Mouse (Mus musculus) G1E-ER4 (cell line): ENCODE measurements around the gene Cmc1. TPM values are rescaled to one million over a fixed set of nuclear protein-coding genes. Genes with fewer than 3 reads are reported as not detected.

Source experiments
- GATA1 ChIP-seq: IDR thresholded peaks from one replicate; pipeline ENCODE4 v1.8.0; 2012; ENCODE audit warnings: low read length, inconsistent platforms
- polyA plus RNA-seq: library from polyadenylated mRNA; stranded (reverse); fragments of >175 nt; gene quantifications from 2 replicates; pipeline ENCODE4 v1.2.3, GENCODE M21; 2012

The Cmc1 gene
- polyA plus RNA-seq, 1 experiment: 6.5 TPM

DNA sequence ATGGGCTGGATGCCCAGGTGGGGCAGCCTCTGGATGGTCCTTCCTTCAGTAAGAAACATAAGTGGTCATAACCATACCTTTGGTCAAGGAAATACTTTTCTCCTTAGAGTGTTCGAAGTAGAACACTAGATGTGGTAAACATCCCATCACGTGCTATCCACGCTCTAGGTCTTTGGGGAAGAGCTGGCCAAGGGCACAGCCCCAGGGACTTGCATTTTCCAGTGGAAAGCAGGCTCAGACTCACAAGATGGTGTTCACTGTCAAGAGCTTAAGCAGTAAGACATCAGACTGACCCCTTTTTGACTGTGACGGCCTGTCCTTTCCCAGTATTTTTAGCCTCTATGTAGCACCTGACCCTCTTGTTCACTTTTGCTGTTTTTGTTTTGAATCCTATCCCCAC, 8.2 kb upstream of the Cmc1 start:
- TF ChIP-seq GATA1: no peak

DNA sequence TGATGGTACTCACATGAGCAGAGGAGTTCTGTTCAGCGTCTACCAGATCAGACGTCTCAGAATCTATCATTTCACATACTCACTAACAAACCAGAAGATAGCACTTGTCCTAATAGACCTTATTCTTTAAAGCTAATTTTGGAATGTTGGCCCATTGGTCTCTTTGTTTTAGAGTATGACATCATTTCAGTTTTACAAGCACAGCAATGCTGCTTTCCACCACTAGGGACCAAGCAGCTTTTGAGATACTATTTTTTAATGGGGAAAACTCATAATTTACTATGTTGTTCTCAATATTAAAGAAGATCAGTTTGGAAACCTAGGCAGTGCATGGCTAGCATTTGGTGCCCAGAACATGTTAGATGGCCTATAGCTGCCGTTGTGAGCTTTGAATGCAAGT, 7.3 kb upstream of the Cmc1 start:
- TF ChIP-seq GATA1: no peak

DNA sequence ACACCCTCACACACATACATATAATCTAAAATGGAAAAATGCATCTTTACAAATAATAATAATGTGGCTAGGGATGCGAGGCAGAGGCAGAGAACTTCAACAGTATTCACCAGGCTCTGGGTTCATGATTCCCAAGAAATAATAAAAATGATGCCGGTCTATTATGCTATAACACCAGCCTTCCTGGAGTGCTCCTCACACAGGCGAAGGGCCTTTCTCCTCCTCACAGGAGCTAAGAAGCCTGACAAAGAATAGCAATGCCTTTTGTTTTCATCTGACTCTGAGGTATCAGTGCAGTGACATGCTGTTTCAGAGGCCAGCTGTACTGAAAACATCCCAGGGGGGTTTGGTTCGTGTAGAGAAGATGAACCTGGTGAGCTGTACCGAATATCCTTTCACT, 4.7 kb upstream of the Cmc1 start:
- no peak for TF ChIP-seq GATA1

DNA sequence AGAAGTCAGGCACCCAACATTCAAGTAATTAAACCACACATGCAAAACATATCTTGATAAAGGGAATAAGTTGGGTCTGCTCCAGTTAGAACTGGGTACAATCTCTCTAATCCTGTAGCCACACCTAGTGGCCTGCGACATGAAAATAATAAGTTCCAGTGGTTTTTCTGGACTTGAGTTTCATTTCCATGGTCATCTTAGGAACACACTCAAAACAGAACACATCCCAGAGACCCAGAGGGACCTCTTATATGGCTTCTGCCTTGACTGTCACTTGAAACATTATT, 1.2 kb upstream of the Cmc1 start:
- no peak for TF ChIP-seq GATA1

DNA sequence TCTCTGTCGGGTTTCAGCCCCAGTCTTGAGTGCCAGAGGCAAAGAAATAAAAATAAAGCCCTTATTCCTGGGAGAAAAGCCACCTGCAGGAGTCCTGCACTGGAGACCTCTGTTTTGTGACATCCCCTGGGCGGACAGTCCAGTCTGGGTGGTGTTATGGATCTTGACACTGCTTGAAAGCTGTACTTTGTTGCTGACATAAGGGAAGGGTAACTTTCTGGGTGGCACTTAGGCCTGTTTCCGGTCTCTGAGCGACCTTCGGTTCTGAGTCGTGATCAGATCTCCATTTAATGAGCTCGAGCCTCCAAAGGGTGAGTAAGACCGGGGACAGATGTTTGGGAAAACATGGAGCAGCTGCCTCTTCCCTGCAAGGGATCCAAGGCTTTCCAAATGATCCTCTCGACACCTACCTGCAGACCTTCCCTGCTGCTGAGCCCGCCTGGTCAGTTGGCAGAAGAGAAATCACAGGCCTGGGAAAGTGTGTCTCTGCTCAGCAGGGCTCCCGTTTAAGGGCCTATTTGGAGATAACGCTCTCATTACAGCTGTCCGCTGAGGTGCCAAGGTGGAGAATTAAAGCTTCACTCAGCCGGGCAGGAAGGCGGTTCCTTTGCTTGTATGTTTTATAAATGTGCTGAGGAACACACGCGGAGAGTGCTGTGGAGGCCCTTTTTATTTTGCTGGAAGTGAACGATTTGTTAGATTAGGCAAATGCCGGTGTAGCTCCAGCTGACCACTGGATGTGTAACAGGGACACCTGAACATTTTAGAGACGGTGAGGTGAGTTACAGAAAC, 648 bp upstream of the Cmc1 start:
- TF ChIP-seq GATA1: no peak

DNA sequence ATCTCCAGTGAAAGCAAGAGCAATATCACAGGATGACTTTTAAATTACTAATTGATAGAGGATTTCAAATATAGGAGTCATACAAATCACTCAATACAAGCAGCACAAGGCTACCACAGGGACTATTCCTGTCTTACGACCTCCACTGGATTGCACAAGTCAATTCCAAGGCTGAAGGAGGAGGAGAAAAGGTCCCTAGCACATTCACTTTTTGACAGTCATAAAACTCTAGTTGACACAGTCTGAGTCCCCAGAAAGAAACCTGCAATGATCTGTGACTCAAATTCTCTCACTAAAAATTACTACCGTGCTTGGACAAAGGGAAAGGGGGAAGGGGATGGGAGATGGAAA, 39.6 kb downstream of the Cmc1 start:
- TF ChIP-seq GATA1: no peak

DNA sequence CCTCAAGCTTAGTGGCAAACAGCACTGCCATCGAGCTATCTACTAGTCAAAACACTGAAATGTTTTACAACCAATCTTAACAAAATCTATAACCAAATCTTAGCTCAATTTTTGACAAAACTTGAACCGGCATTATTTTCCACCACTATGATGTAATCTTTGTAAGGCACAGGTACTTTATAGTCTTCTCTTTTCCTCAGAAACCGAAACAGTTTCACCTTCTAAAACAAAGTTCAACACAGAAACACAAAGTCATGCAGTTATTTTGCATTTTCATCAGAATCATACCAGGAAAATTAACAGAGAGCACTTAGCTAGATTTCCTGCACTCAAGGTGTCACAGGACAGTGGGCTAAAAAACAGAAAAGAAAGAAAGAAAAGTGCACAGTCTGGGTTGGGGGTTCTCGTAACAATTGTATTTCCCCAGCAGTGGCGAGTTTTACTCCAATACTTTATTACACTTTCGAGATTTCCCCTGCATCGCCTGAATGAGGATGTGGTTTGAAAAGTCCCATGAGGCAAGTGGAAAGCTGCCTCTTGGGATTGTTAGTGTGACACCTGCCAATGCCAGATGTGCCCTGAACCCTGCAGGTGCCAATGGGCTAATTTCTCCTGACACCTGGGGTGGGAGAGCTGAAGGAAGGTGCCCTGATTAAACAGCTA, 40.1 kb downstream of the Cmc1 start:
- no peak for TF ChIP-seq GATA1

DNA sequence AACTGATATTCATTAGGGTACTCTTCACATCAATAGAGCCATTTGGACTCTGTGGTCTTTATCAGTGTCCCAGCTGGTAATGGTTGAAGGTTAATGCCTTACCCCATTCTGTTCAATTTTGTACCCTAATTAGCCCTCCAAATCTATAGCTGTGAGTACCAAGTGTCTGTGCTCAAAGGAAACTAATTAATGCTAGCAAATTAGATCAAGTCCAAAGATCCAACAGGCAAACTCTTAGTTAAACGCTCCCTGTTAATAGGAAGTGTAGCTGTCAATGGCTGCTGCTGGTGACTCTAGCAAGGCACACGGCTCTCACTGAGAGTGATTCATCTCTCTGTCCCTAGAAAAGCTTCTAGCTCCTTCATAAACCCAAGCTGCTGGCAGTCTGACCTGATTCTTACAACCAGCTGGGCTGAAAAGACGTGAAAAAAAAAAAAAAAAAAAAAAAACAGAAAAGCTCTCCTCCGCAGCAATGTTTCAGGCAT, 41.4 kb downstream of the Cmc1 start:
- TF ChIP-seq GATA1: no peak

DNA sequence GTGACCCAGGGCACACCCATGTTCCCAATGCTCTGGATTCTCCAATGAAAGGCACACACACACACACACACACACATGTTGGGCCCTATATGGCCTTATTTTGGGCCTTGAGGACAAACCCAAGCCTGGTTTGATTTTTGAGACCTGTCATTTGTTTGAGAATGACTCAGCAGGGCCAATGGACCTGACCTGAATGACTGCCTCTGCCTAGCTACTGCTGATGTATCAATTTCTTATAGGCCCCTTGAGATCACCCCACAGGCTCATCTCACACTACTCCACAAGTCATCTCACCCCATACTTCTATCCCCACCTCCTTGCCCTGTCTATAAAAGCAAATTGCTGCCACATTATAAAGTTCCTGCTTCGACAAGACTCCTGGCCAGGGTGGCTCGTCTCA, 48.2 kb downstream of the Cmc1 start:
- TF ChIP-seq GATA1: no peak

DNA sequence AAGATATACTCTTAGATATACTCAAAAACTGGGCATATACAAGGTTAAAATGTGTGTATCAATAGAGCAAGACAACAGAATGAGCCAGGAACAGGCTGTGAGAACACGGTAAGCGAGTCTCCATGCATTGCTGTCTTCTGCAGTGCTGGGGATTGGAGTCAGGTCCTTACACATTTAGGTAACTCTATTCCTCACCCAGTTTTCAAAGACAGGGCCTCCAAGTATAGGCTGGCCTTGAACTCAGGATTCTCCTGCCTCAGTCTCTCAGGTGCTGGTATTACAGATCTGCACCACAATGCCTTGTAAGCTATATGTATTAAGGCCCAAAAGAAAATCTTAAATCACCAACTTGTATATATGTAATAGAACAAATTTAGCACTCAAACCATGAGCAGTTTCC, 49.5 kb downstream of the Cmc1 start:
- TF ChIP-seq GATA1: no peak

DNA sequence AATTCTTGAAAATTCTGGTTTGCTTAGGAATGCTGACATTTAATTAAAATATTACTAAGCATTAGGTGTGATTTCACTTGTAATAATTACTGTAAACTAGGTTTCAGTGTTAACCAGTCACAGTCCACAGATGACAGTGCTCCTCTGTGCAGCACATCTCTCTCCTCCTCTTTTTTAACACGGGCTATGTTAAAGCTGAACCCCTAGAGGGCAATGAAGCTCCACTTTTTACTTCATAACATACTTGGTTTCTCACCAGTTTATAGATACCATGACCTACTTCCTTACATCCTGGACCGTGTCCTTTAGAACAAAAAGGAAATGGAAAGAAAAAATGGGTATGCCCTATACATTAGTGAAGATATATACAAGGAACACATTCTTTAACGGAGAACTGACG, 50.6 kb downstream of the Cmc1 start:
- TF ChIP-seq GATA1: no peak

DNA sequence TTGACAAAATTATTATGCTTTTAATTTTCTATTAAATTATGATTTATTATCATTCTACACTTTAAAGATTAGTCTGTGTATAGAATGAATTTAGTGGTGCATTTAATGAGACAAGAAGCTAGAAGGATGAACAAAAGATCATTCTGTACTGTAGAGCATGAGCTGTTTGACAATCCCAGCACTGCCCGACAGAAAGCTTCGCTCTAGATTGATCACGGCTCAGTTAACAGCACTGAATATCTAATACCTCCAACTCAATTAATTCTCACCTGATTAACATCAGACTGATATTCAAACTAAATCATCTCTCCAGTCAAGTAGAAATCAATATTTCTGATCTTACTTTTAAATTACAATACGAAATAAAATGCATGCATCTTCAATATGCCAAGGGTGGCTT, 66.1 kb downstream of the Cmc1 start:
- no peak for TF ChIP-seq GATA1

DNA sequence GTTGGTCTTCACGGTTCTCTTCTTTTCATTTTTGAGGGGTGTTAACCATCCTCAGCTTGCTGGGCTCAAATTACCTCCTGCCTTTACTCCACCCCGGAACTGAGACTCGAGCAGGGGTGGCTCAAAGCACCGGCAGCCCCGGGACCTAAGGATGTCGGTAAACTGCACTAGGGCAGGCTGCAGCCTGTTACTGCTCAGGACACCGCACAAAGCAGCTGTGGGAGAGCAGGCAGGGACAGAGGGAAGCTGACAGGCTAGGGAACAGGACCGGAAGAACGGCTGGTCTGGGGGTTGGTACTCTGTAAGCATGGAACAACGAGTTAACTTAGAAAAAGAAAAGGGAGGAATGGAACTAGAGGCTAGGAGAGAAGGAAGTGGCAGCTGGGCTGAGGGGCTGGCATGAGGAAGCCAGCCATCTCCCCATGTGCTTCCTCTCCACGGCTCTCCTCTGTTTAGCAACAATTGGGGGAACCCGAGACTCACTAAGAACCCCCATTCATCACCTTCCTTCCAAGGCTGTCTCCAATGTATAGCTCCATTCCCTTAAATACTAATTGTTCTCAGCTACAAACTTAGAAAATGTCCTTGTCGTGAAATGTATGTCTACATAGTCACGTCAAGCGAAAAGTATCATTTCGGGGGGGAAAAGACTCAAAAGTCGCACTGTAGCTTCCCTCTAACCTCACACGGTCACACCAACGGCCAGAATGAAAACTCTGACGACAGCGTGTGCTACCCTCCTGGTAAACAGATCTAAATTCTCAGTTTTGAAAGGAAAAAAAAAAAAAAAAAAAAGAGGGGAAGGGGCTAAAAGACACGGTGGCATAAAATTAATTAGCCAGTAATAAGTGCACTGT, 67.2 kb downstream of the Cmc1 start:
- TF ChIP-seq GATA1: no peak

DNA sequence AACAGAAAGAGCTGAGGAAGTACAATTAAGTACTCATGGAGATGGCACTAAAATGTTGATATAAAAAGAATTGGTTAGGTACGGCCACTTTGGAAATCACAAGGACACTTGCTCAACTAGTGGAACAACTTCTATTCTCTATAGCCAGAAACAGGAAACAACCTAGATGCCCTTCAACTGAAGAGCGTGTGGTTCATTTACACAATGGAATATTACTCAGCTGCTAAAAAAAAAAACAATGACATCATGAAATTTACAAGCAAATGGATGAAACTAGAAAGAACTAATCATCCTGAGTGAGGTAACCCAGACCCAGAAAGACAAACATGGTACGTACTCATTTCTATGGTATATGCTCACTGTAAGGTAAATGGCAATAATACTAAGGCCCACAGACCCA, 76.6 kb downstream of the Cmc1 start:
- no peak for TF ChIP-seq GATA1

DNA sequence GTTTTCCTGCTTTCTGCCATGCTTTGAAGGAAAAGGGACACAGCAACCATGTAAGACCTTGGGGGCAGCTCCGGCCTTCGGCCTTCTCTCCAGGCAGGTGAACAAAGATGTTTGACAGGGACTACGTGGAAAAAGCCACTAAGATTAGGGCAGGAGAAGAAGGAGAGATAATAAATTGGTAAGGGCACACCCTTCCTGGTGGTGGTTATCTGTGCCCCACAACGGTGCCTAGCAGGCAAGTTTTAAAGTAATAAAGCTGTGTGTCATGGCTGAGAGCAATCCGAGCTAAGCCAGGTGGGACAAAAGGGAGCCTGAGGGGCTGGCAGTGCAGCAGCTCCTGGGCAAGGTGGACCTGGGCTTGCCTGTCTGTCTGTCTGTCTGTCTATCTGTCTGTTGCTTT, 77.9 kb downstream of the Cmc1 start:
- peak; percentile 32 for TF ChIP-seq GATA1

DNA sequence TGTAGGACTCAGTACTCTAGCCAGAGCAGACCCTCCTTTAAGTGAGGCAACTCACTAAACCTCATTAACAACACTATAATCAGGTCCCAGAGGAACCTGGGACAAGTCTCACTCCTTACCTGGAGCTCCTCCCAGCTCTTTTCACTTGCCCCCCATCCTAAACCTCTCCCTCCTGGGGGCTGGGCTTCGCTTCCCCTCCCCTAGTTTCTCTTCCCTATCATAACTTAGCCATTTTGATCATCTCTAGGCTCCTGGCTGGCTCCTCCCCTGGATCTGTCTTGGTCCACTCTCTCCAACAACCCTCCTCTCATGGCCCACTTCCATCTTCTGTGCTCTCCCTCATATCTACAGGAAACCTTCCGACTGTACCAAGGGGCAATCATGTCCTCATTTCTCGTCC, 78.6 kb downstream of the Cmc1 start:
- no peak for TF ChIP-seq GATA1
